Mouse (Mus musculus) midbrain, embryonic 12.5 days (tissue): ENCODE data around the gene Ern1. TPM values are rescaled to one million over a fixed set of nuclear protein-coding genes. Genes with fewer than 3 reads are reported as not detected.

ENCODE experiments used
- ATAC-seq: fragments of 200-750 bp; cut with Nextera tagmentation; 2 replicates; pipeline ENCODE4 v1.8.0; 2017; ENCODE audit warnings: low read depth, moderate TSS enrichment, moderate library complexity; ENCODE audit not compliant: low FRiP score
- H3K27ac ChIP-seq: fragments of 300-500 bp; sonication (generic); replicated peaks from 2 replicates; pipeline ENCODE4 v1.5.1; 2016; ENCODE audit warnings: mild to moderate bottlenecking
- H3K27me3 ChIP-seq: fragments of 300-500 bp; sonication (generic); 2 replicates; pipeline ENCODE4 v1.6.1; 2016; ENCODE audit warnings: mild to moderate bottlenecking
- H3K36me3 ChIP-seq: fragments of 300-500 bp; sonication (generic); 2 replicates; pipeline ENCODE4 v1.6.1; 2016
- H3K4me1 ChIP-seq: fragments of 300-500 bp; sonication (generic); 2 replicates; pipeline ENCODE4 v1.6.1; 2016
- H3K4me2 ChIP-seq: fragments of 300-500 bp; sonication (generic); replicated peaks from 2 replicates; pipeline ENCODE4 v1.6.1; 2016; ENCODE audit warnings: mild to moderate bottlenecking, moderate library complexity
- H3K4me3 ChIP-seq: fragments of 300-500 bp; sonication (generic); 2 replicates; pipeline ENCODE4 v1.5.1; 2016; ENCODE audit warnings: mild to moderate bottlenecking
- H3K9ac ChIP-seq: fragments of 300-500 bp; sonication (generic); replicated peaks from 2 replicates; pipeline ENCODE4 v1.6.1; 2016; ENCODE audit warnings: mild to moderate bottlenecking, moderate library complexity
- H3K9me3 ChIP-seq: fragments of 300-500 bp; sonication (generic); 2 replicates; pipeline ENCODE4 v1.6.1; 2016; ENCODE audit warnings: mild to moderate bottlenecking
- WGBS: fragments of 180-500 bp; shearing (Covaris S2); methylation state at CpG from one replicate; pipeline ENCODE4 v1.1.7; 2016; 5-methylcytosine and 5-hydroxymethylcytosine counted together
- polyA plus RNA-seq: library from polyadenylated mRNA; unstranded; fragments of >200 nt; fragmentation: Nextera tagmentation; extraction: Ambion mirVana; gene quantifications from 2 replicates; pipeline ENCODE4 v1.2.1, GENCODE M21; 2016

Ern1 gene
- polyA plus RNA-seq, 1 experiment from 2014 or later: 6.6 TPM

DNA sequence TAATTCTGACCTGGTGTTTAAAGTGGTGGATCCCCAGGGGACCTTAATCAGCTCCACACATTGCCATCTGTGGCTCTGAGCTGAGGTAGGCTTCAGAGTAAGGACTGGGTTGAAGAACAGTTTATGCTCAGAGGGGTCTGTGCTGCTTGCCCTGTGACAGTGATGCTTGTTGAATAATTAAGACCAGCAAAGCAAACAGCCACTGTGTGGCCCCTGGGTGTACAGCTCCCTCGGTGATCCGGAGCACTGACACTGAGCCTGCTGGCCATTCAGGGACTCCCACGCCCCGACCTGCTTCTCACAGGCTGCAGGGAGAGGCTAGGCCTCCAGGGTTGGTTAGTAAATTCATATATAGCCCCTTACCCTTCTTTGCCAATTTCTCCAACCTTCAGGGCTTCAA lies 31.9 kb upstream of the Ern1 start:
- no peaks in the 10 kb centered on the region for H3K27me3 ChIP-seq
- no peak overlapping the region for H3K4me3 ChIP-seq
- H3K4me1 ChIP-seq: peaks cover 29% of the 10 kb centered on the region
- peak; percentile 47; the same call in 1 of the 2 replicates for ATAC-seq
- H3K27ac ChIP-seq: no peak overlapping the region
- H3K9ac ChIP-seq: no peak overlapping the region
- no peak overlapping the region for H3K4me2 ChIP-seq
- no peaks in the 10 kb centered on the region for H3K36me3 ChIP-seq
- WGBS: 35% methylated on average over 4 of the region's 4 CpGs
- no peaks in the 10 kb centered on the region for H3K9me3 ChIP-seq

DNA sequence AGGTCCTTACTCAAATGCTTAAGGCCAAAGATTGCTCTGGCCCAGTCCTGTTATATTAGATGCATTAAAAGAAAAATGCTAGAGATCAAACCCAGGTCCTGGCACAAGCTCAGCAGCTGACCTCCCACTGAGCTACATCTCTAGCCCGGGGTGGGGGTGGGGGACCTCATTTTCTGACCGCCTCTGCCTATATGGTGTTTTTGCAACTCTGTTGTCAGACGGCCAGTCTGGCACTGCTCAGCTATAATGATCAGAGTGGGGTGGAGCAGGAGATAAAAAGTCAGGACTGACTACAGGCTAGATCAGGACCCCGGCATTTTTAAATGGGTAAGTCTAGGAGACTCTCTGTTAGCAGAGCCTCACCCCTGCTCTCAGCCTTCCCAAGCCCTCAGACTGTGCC lies 30.7 kb upstream of the Ern1 start:
- Histone ChIP-seq H3K9ac (no peak overlapping the region), H3K9me3 (no peaks in the 10 kb centered on the region), H3K27me3 (no peaks in the 10 kb centered on the region), H3K27ac (0 out of 2 replicates have a peak overlapping the region, but pooled peaks have one; percentile 20), H3K4me1 (peaks cover 32% of the 10 kb centered on the region), H3K4me3 (no peak overlapping the region), H3K4me2 (no peak overlapping the region), H3K36me3 (no peaks in the 10 kb centered on the region)
- 50% methylated on average over 4 of the region's 4 CpGs for WGBS
- ATAC-seq: no peak

DNA sequence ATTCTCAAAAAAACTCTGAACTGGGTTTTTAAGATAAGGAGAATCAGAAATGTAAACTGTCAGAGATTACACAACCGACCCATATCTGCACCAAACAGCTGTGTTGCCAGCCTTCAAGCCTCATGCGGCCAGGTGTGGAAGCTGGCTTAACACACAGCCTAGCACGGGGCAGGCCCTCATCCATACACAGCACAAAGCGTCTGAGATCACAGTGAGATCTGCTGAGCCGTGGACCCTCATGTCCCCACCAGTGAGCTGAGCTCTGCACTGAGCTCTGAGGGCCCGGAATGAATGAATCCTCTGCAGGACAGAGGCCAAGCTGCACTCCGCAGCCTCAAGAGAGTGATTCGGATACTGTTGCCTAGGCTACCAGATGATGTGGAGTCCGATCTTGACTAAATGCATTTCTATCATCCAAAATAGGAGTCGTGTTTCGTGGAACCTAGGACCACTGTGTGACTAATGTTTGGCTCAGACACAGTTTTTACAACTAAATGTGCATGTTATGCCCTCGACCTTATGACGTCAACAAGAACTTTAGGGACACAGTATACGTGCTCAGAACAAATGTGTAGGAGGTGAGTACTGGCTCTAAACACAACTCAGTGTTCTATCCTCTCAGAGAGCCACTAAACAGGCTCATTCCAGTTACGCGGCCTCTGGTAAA lies 27.6 kb upstream of the Ern1 start:
- Histone ChIP-seq H3K4me3 (no peak overlapping the region), H3K4me1 (peaks cover 18% of the 10 kb centered on the region), H3K27me3 (no peaks in the 10 kb centered on the region), H3K9ac (no peak overlapping the region), H3K27ac (0 out of 2 replicates have a peak overlapping the region, but pooled peaks have one; percentile 20), H3K4me2 (no peak overlapping the region), H3K9me3 (no peaks in the 10 kb centered on the region), H3K36me3 (no peaks in the 10 kb centered on the region)
- WGBS: 69% methylated on average over 16 of the region's 16 CpGs
- ATAC-seq: no peak

DNA sequence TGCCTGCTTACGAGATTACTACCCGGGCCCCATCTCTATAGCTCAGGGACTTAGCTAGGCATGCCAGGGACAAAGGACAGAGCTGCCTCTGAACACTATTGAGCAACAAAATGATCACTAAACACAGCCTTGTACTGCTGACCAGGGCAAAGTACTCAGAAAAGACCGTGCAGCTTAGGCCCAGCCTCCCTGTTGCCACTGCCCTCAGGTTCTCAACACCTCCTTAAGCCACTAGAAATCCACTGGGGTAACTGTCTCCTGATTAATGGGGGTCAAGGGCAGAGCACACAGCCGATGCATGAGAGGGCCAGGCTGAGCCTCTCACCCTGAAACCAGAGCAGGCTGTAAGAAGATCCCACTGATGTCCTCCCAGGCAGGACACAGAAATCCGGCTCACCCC lies 26.8 kb upstream of the Ern1 start:
- Histone ChIP-seq H3K36me3 (no peaks in the 10 kb centered on the region), H3K9me3 (no peaks in the 10 kb centered on the region), H3K4me2 (no peak overlapping the region), H3K4me3 (no peak overlapping the region), H3K4me1 (peaks cover 11% of the 10 kb centered on the region), H3K9ac (no peak overlapping the region; the same call in 1 of the 2 replicates), H3K27me3 (no peaks in the 10 kb centered on the region), H3K27ac (no peak overlapping the region)
- ATAC-seq: no peak
- 55% methylated on average over 5 of the region's 5 CpGs for WGBS

DNA sequence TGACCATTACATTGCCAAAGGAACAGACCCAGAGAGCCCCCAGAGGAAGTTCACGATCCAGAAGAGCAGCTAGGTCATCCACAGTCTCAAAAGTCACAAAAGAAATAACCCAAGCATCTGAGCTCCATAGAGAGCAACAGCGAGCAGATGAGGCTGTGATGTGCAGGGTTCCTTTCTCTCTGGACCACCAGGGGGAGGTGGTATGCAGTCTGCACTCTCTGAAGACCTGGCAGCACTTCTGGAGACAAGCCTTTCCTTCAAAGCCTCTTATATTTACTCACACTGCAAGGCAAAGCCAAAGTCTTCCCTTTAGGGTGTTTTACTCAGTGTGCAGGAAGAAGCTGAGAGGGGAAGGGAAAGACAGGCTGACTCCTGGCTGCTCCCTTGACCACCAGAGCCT lies 25.5 kb upstream of the Ern1 start:
- no peak overlapping the region for H3K4me2 ChIP-seq
- 0 out of 2 replicates have a peak, but pooled peaks cover 6% of the 10 kb centered on the region for H3K4me1 ChIP-seq
- H3K4me3 ChIP-seq: no peak overlapping the region
- peaks cover 11% of the 10 kb centered on the region for H3K36me3 ChIP-seq
- H3K27me3 ChIP-seq: no peaks in the 10 kb centered on the region
- ATAC-seq: no peak
- H3K9me3 ChIP-seq: no peaks in the 10 kb centered on the region
- peak overlapping the region; percentile 31; the same call in 1 of the 2 replicates for H3K9ac ChIP-seq
- 36% methylated on average over 2 of the region's 2 CpGs for WGBS
- H3K27ac ChIP-seq: no peak overlapping the region

DNA sequence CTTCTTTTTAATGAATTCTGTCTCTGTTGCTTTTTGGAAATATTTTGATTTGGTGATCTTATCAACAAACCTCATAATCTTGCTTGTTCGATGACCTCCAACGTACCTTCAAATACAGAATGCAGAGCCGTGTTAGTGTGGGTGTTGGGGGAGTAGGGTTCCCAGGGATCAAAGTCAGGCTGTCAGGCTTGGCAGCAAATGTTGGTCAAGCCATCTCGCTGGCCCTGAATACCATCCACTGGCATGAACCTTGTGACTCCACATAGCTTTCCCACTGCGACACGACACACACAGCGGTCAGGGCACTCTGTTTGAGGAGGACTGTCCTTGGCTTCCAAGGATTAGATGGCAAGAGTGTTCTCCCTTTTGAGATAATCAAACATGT lies 24.3 kb upstream of the Ern1 start:
- 93% methylated on average over 7 of the region's 7 CpGs for WGBS
- H3K4me3 ChIP-seq: no peak overlapping the region
- no peak for ATAC-seq
- H3K27me3 ChIP-seq: no peaks in the 10 kb centered on the region
- no peaks in the 10 kb centered on the region for H3K9me3 ChIP-seq
- H3K4me2 ChIP-seq: no peak overlapping the region
- 0 out of 2 replicates have a peak, but pooled peaks cover 6% of the 10 kb centered on the region for H3K4me1 ChIP-seq
- no peak overlapping the region for H3K9ac ChIP-seq
- H3K36me3 ChIP-seq: peaks cover 11% of the 10 kb centered on the region
- H3K27ac ChIP-seq: no peak overlapping the region

DNA sequence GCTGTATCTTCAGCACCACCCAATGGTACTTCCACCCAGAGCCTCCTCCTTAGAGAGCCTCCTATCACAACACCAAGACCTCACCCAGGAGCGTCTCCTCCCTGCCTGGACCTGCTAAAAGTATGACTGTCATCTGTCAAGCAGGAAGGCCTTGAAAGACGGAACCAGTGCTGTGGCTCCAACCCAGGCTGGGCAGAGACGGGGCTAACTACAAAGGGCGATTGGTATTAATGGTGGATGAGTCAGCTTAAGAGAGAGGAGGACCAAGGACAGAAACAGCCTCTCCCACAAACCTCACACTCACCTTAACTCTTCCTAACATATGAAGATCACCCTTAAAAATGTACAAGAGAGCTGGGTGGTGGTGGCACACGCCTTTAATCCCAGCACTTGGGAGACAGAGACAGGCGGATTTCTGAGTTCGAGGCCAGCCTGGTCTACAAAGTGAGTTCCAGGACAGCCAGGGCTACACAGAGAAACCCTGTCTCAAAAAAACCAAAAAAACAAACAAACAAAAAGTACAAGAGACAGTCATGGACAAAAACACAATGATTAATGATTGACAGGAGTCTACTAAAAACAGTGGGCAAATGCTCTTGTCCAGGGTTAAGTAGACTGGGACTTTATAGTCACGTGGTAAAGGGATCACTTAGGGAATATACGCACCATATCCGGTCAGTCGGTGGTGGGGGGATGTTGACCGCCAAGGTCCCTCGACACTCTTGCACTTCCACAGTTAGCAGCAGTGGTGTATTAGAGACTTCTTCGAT lies 23.8 kb upstream of the Ern1 start:
- Histone ChIP-seq H3K4me3 (no peak overlapping the region), H3K9ac (no peak overlapping the region), H3K36me3 (peaks cover 11% of the 10 kb centered on the region), H3K9me3 (no peaks in the 10 kb centered on the region), H3K27me3 (no peaks in the 10 kb centered on the region), H3K4me1 (0 out of 2 replicates have a peak, but pooled peaks cover 6% of the 10 kb centered on the region), H3K27ac (no peak overlapping the region), H3K4me2 (no peak overlapping the region)
- WGBS: 92% methylated on average over 14 of the region's 14 CpGs
- no peak for ATAC-seq

DNA sequence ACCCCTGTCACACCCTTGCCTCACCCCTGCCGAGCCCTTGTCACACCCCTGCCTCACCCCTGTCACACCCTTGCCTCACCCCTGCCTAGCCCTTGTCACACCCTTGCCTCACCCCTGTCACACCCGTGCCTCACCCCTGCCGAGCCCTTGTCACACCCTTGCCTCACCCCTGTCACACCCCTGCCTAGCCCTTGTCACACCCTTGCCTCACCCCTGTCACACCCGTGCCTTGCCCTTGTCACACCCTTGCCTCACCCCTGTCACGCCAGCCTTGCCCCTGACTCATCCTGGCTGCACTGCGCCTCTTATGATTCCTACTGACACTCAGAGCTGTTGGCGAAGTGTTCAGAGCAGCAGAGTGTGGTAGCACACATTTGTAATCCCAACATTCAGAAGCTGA lies 20.0 kb upstream of the Ern1 start:
- whole genome bisulfite sequencing: 91% methylated on average over 7 of the region's 7 CpGs
- ATAC-seq: no peak
- no peak overlapping the region for H3K9ac ChIP-seq

DNA sequence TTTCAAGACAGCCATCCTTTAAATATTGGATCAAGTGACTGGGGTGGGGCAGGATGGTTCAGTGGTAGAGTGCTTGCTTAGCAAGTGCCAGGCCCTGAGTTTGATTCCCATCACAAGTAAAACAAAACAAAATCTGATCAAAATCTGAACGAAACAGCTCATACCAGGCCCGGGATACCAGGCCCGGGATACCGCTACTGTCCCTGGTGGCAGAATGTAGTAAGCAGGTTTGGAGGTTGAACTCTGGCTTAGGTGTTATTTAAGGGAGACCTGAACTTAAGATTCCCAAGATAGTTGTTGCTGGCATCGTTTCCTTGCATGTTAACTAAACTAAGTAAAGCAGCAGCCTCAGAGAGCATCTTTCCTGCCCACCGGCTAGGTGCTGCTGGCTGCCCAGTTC lies 18.6 kb upstream of the Ern1 start:
- Histone ChIP-seq H3K36me3 (peaks cover 11% of the 10 kb centered on the region), H3K4me1 (peaks cover 7% of the 10 kb centered on the region), H3K27me3 (no peaks in the 10 kb centered on the region), H3K4me2 (no peak overlapping the region), H3K9me3 (no peaks in the 10 kb centered on the region), H3K9ac (no peak overlapping the region), H3K27ac (no peak overlapping the region), H3K4me3 (no peak overlapping the region)
- WGBS: 85% methylated on average over 6 of the region's 6 CpGs
- no peak for ATAC-seq

More for the DNA sequence above, 20.0 kb upstream of the Ern1 start:
- Histone ChIP-seq H3K36me3 (peaks cover 11% of the 10 kb centered on the region), H3K27ac (no peak overlapping the region), H3K27me3 (no peaks in the 10 kb centered on the region), H3K4me3 (no peak overlapping the region), H3K9me3 (no peaks in the 10 kb centered on the region), H3K4me1 (no peaks in the 10 kb centered on the region), H3K4me2 (no peak overlapping the region)

DNA sequence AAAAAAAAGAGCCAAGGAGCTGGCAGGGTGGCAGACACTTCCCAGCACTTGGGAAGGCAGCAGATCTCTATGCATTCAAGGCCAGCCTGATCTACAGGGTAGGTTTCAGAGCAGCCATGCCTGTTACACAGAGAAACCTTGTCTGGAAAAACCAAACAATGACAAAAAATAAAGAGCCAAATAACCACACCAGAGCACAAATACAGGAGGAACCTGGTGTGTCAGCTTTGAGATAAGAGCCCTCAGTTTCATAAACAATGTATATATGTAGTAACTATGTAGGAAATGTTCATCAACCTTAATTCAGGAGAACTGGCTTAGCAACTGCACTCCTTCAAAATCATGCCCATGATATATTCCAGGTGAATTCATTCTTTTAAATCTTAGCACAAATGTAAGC lies 16.5 kb upstream of the Ern1 start:
- Histone ChIP-seq H3K27ac (no peak overlapping the region), H3K9ac (no peak overlapping the region), H3K4me2 (no peak overlapping the region), H3K9me3 (no peaks in the 10 kb centered on the region), H3K36me3 (peaks cover 9% of the 10 kb centered on the region), H3K4me3 (no peak overlapping the region), H3K27me3 (no peaks in the 10 kb centered on the region), H3K4me1 (peaks cover 10% of the 10 kb centered on the region)
- no peak for ATAC-seq

DNA sequence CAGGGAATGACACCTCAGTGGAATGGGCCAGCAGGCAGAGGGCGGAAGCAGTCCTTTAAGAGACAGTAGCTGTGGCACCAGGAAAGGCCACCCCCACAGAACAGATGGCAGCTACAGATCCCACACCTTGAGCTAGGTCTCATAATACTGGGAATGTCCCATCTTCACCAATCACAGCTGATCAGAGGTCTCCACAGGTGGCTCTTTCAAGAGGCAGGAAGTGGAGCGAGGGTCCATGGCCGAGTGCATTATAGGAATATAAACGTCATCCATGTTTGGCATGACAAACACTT lies 15.7 kb upstream of the Ern1 start:
- Histone ChIP-seq H3K36me3 (0 out of 2 replicates have a peak, but pooled peaks cover 2% of the 10 kb centered on the region), H3K27ac (no peak overlapping the region)
- 80% methylated on average over 4 of the region's 4 CpGs for WGBS

DNA sequence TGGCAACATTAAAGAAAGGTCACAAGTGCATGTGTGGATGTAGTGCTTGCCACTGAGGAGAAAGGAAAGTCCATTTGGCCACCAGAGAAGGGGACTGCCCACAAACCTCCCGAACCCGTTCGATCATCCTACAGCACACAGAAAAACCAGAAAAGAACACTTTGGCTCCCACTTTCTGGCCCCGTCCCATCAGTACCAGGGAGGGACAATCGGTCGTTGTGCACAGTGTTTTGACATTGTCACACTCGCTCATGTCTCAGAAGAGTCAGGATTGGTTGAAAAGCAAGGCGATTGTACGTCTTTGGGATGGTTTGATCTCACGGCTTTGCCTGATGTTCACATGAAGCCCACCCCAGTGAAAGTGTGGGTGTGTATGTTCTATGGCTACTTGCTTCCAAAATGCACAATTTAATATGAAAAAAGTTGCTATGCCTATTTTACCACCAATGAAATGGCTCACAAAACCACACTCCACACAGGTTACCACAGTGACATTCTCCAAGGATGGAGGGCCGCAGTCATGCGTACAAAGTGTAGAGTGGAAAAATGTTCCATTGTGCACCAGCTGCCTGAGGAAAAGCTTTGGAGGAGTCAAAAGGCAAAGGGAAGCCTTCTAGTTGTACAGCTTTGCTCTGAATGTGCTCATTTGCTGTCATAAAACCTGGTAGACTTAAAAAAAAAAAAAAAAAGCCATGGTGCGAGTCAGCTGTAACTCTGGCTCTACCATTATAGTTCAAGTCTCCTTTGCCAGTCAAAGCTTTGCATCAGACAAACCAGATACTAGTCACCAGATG lies 15.2 kb upstream of the Ern1 start:
- H3K9me3 ChIP-seq: no peaks in the 10 kb centered on the region
- H3K4me1 ChIP-seq: peaks cover 13% of the 10 kb centered on the region
- ATAC-seq: no peak
- no peaks in the 10 kb centered on the region for H3K27me3 ChIP-seq
- H3K9ac ChIP-seq: no peak overlapping the region
- H3K4me2 ChIP-seq: no peak overlapping the region
- peak overlapping the region; percentile 15 for H3K27ac ChIP-seq
- no peaks in the 10 kb centered on the region for H3K36me3 ChIP-seq
- H3K4me3 ChIP-seq: no peak overlapping the region
- 68% methylated on average over 13 of the region's 13 CpGs for WGBS

More for the DNA sequence above, 15.7 kb upstream of the Ern1 start:
- Histone ChIP-seq H3K27me3 (no peaks in the 10 kb centered on the region), H3K4me3 (no peak overlapping the region), H3K9ac (no peak overlapping the region), H3K4me1 (peaks cover 13% of the 10 kb centered on the region), H3K4me2 (no peak overlapping the region), H3K9me3 (no peaks in the 10 kb centered on the region)
- ATAC-seq: no peak
